Mouse (Mus musculus) cortical plate, adult 2 months (tissue): Measurements from ENCODE around the gene Miga1.

ENCODE experiments used
- CTCF ChIP-seq: fragments of 200-500 bp; IDR thresholded peaks from 2 replicates; pipeline ENCODE4 v1.5.1; 2011; ENCODE audit warnings: mild to moderate bottlenecking, control low read depth, low read length; ENCODE audit not compliant: insufficient read depth; ENCODE audit errors: extremely low read depth
- POLR2A ChIP-seq: fragments of 200-500 bp; IDR thresholded peaks from 2 replicates; pipeline ENCODE4 v1.6.1; 2011; ENCODE audit warnings: mild to moderate bottlenecking, low read length, control low read depth; ENCODE audit not compliant: insufficient read depth; ENCODE audit errors: extremely low read depth

DNA sequence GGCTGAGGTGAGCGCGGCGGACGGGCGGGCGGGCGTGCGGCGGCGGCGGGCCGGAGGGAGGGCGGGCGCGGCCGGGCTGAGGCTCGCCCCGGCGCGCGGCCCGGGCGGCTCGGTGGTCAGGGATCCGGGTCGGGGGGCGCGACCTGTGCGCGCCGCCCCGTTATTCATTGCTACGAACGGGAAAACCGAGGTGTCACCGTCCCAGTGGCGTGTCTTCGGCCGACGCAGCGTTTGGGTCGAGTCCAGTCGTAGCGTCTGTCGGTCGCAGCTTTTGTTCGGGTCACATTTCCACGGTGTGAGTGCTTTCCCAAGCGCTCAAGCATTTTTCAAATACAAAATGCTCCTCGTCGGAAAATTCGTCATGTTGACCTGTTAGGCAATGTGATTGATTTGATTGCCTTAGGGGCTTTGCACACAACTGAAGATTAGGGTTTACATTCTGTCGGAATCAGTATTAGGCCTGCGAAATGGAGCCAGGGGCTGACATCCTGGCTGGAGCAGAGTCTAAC lies 6.5 kb upstream of the Miga1 start:
- TF ChIP-seq CTCF: no peak
- TF ChIP-seq POLR2A: no peak
